Mouse (Mus musculus) frontal cortex, postnatal 10 days (tissue): Measurements from ENCODE around the gene Ninj1.

ENCODE experiments used
- DNase-seq, 2 experiments: peaks; one replicate each; pipeline ENCODE4 v3.0.0; 2022; ENCODE audit warnings: low spot score in 2 of 2, mixed read lengths in 1 of 2

The Ninj1 gene

GRCm38 (mm10) chr13:49187288-49188218 is at the start of gene Ninj1:
Gene Ninj1, plus strand, starts transcription at chr13:49187485.
- DNase-seq, result peak; percentile 72 to 78

GRCm38 (mm10) chr13:49140567-49140966 is 46.7 kb upstream of the Ninj1 start:
- no peak for DNase-seq

GRCm38 (mm10) chr13:49142396-49142795 is 44.9 kb upstream of the Ninj1 start:
- DNase-seq, result no peak

GRCm38 (mm10) chr13:49143323-49143722 is 44.0 kb upstream of the Ninj1 start:
- DNase-seq, result no peak

- no peak for DNase-seq
Measured at GRCm38 (mm10) chr13:49144451-49144850, 42.8 kb upstream of the Ninj1 start.

- no peak for DNase-seq
Measured at GRCm38 (mm10) chr13:49145396-49145795, 41.9 kb upstream of the Ninj1 start.

GRCm38 (mm10) chr13:49146040-49146697 is 41.1 kb upstream of the Ninj1 start:
- no peak for DNase-seq

- no peak for DNase-seq
Measured at GRCm38 (mm10) chr13:49146698-49147006, 40.6 kb upstream of the Ninj1 start.

- peak in 1 of 2 experiments; percentile 69 for DNase-seq
Measured at GRCm38 (mm10) chr13:49147007-49147857, 40.1 kb upstream of the Ninj1 start.

GRCm38 (mm10) chr13:49147858-49148226 is 39.4 kb upstream of the Ninj1 start, which contains the start of gene Wnk2:
Gene Wnk2, minus strand, starts transcription at chr13:49148014.
- peak; percentile 63 to 83 for DNase-seq

- no peak for DNase-seq
Measured at GRCm38 (mm10) chr13:49148687-49149086, 38.6 kb upstream of the Ninj1 start.

- DNase-seq, result no peak
Measured at GRCm38 (mm10) chr13:49154028-49154427, 33.3 kb upstream of the Ninj1 start.

GRCm38 (mm10) chr13:49154621-49155020 is 32.7 kb upstream of the Ninj1 start:
- DNase-seq, result no peak

GRCm38 (mm10) chr13:49156645-49157044 is 30.6 kb upstream of the Ninj1 start:
- DNase-seq, result no peak

- DNase-seq, result no peak
Measured at GRCm38 (mm10) chr13:49158040-49158713, 29.1 kb upstream of the Ninj1 start.

GRCm38 (mm10) chr13:49161236-49161635 is 26.0 kb upstream of the Ninj1 start:
- no peak for DNase-seq

- DNase-seq, result no peak
Measured at GRCm38 (mm10) chr13:49162722-49163121, 24.6 kb upstream of the Ninj1 start.

GRCm38 (mm10) chr13:49163645-49164044 is 23.6 kb upstream of the Ninj1 start:
- no peak for DNase-seq

- no peak for DNase-seq
Measured at GRCm38 (mm10) chr13:49167081-49167480, 20.2 kb upstream of the Ninj1 start.

- peak in 1 of 2 experiments; percentile 82 for DNase-seq
Measured at GRCm38 (mm10) chr13:49169448-49170207, 17.7 kb upstream of the Ninj1 start.

GRCm38 (mm10) chr13:49170623-49171022 is 16.7 kb upstream of the Ninj1 start:
- no peak for DNase-seq
